Mouse (Mus musculus): ENCODE results near the gene Rnf149. TPM values are rescaled to one million over a fixed set of nuclear protein-coding genes. Genes with fewer than 3 reads are reported as not detected.

Gene Rnf149
- polyA plus RNA-seq, 1 experiment from 2014 or later, result 30.7 TPM

- H3K36me3 ChIP-seq, result no peaks in the 10 kb centered on the region
- 78% methylated on average over 7 of the region's 7 CpGs for WGBS
- H3K27ac ChIP-seq (replicated peaks), result no peak overlapping the region
- H3K4me3 ChIP-seq, result no peak overlapping the region
- H3K9ac ChIP-seq (replicated peaks), result no peak overlapping the region
- no peaks in the 10 kb centered on the region for H3K27me3 ChIP-seq
- no peaks in the 10 kb centered on the region for H3K9me3 ChIP-seq
- no peak overlapping the region for H3K4me2 ChIP-seq (replicated peaks)
- no peaks in the 10 kb centered on the region for H3K4me1 ChIP-seq
- ATAC-seq (ENCODE audit: low FRiP score, low read depth), result no peak
These were observed 51.4 kb downstream of the Rnf149 start for GRCm38 (mm10) chr1:39525763-39526162.

GRCm38 (mm10) chr1:39522519-39522918, 54.7 kb downstream of the Rnf149 start:
- no peak overlapping the region for H3K9ac ChIP-seq (replicated peaks)
- 34% methylated on average over 5 of the region's 5 CpGs for WGBS
- ATAC-seq (ENCODE audit: low FRiP score, low read depth), result no peak
- no peak overlapping the region for H3K4me2 ChIP-seq (replicated peaks)
- no peaks in the 10 kb centered on the region for H3K4me1 ChIP-seq
- no peaks in the 10 kb centered on the region for H3K27me3 ChIP-seq
- no peak overlapping the region for H3K4me3 ChIP-seq
- no peak overlapping the region for H3K27ac ChIP-seq (replicated peaks)
- H3K36me3 ChIP-seq, result no peaks in the 10 kb centered on the region
- no peaks in the 10 kb centered on the region for H3K9me3 ChIP-seq

DNA sequence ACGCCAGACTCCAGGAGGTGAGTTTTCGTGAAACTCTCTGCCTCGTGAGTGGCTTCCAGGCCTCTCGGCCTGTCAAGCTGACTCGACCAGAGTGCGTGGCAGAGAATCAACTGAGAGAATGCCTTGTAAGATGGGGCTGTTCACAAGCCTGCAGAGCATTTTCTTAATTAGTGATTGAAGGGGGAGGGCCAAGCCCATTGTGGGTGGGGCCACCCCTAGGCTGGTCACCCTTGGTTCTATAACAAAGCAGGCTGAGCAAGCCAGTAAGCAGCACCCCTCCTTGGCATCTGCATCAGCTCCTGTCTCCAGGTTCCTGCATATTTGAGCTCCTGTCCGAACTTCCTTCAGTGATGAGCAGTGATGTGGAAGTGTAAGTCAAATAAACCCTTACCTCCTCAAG, 55.9 kb downstream of the Rnf149 start:
- Histone ChIP-seq H3K4me2 (replicated peaks) (no peak overlapping the region), H3K9me3 (no peaks in the 10 kb centered on the region), H3K4me3 (no peak overlapping the region), H3K4me1 (no peaks in the 10 kb centered on the region), H3K27me3 (no peaks in the 10 kb centered on the region), H3K27ac (replicated peaks) (no peak overlapping the region), H3K36me3 (no peaks in the 10 kb centered on the region), H3K9ac (replicated peaks) (no peak overlapping the region)
- 91% methylated on average over 7 of the region's 7 CpGs for WGBS
- ATAC-seq (ENCODE audit: low FRiP score, low read depth), result no peak

- no peaks in the 10 kb centered on the region for H3K36me3 ChIP-seq
- no peak overlapping the region for H3K4me3 ChIP-seq
- no peaks in the 10 kb centered on the region for H3K27me3 ChIP-seq
- H3K27ac ChIP-seq (replicated peaks), result no peak overlapping the region
- H3K9ac ChIP-seq (replicated peaks), result no peak overlapping the region
- H3K9me3 ChIP-seq, result no peaks in the 10 kb centered on the region
- no peak overlapping the region for H3K4me2 ChIP-seq (replicated peaks)
- no peak for ATAC-seq (ENCODE audit: low FRiP score, low read depth)
- WGBS, result 85% methylated on average over 10 of the region's 10 CpGs
- no peaks in the 10 kb centered on the region for H3K4me1 ChIP-seq
These were observed 61.8 kb downstream of the Rnf149 start for GRCm38 (mm10) chr1:39515303-39515991.

DNA sequence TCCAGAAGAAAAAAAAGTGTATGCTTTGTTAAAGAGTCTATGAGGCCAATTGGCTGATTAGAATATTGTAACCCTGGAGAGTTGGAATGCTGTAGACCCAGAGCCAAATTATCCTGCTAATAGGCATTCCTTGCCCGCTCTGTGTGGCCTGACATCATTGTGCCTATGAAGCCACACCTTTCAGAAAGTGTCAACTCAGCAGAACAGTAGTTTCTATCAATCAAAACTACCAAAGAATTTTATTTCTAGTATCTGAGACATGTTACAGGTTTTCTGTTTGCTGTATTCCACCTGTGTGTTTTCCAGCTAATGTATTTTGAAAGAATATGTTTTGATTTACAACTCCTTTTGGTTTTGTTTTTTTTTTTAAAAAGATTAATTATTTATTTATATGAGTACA, 65.0 kb downstream of the Rnf149 start:
- H3K36me3 ChIP-seq, result no peaks in the 10 kb centered on the region
- no peak overlapping the region for H3K4me2 ChIP-seq (replicated peaks)
- no peaks in the 10 kb centered on the region for H3K4me1 ChIP-seq
- no peaks in the 10 kb centered on the region for H3K27me3 ChIP-seq
- H3K4me3 ChIP-seq, result no peak overlapping the region
- ATAC-seq (ENCODE audit: low FRiP score, low read depth), result no peak
- no peaks in the 10 kb centered on the region for H3K9me3 ChIP-seq
- H3K9ac ChIP-seq (replicated peaks), result no peak overlapping the region
- H3K27ac ChIP-seq (replicated peaks), result no peak overlapping the region
- 90% methylated on average over 1 of the region's 1 CpGs for WGBS

DNA sequence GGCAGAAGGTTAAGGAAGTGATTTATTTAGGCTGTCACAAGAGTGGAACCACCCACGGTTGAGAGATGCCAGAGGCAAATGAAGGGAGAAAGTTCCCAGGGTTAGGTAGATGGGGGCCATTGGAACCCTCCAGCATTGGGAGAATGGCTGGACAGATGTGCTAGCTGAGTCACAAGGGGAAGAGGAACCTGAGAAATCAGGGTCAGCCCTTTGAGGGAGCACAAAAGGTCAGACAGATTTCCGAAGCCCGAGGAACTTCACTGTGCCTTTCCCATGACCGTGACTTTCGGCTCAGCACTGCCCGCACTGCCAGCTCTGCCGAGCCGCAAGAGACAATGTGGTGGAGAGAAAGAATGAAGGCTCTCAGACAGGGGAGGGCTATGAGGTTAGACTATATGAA, 65.4 kb downstream of the Rnf149 start:
- no peak for ATAC-seq (ENCODE audit: low FRiP score, low read depth)
- Histone ChIP-seq H3K27ac (replicated peaks) (no peak overlapping the region), H3K4me1 (no peaks in the 10 kb centered on the region; the same call in 1 of the 2 replicates), H3K4me2 (replicated peaks) (no peak overlapping the region), H3K9me3 (no peaks in the 10 kb centered on the region), H3K4me3 (no peak overlapping the region), H3K27me3 (no peaks in the 10 kb centered on the region), H3K36me3 (no peaks in the 10 kb centered on the region), H3K9ac (replicated peaks) (no peak overlapping the region)
- 88% methylated on average over 8 of the region's 8 CpGs for WGBS

DNA sequence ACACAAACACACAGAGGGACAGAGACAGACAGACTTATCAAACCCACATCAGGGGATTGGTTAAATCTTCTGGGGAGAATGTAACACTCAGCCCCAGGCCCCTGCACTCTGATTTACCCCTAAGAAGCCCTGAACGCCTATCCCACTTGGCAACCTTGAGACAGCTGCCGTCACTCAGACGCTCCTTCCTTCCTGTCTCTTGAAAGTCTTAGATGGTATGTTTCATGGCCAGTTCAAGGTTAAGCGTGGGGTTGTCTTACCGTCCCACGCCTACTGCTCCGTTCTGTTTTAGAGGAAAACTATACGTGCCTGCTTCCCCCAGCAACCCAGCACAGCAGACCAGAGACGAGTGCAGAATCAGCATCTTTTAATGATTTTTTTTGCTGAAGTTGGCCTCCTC, 71.6 kb downstream of the Rnf149 start:
- Histone ChIP-seq H3K4me2 (replicated peaks) (no peak overlapping the region), H3K36me3 (no peaks in the 10 kb centered on the region), H3K9me3 (no peaks in the 10 kb centered on the region), H3K4me1 (no peaks in the 10 kb centered on the region; the same call in 1 of the 2 replicates), H3K4me3 (no peak overlapping the region), H3K27ac (replicated peaks) (no peak overlapping the region), H3K9ac (replicated peaks) (no peak overlapping the region), H3K27me3 (no peaks in the 10 kb centered on the region)
- no peak for ATAC-seq (ENCODE audit: low FRiP score, low read depth)
- 83% methylated on average over 9 of the region's 9 CpGs for WGBS

GRCm38 (mm10) chr1:39504261-39504660, 72.9 kb downstream of the Rnf149 start:
- no peak overlapping the region for H3K27ac ChIP-seq (replicated peaks)
- H3K27me3 ChIP-seq, result 0 out of 2 replicates have a peak, but pooled peaks cover 4% of the 10 kb centered on the region
- H3K36me3 ChIP-seq, result no peaks in the 10 kb centered on the region
- no peak overlapping the region for H3K4me3 ChIP-seq
- no peak overlapping the region for H3K9ac ChIP-seq (replicated peaks)
- no peak for ATAC-seq (ENCODE audit: low FRiP score, low read depth)
- WGBS, result 21% methylated on average over 1 of the region's 1 CpGs
- H3K4me1 ChIP-seq, result no peaks in the 10 kb centered on the region; the same call in 1 of the 2 replicates
- H3K4me2 ChIP-seq (replicated peaks), result no peak overlapping the region
- H3K9me3 ChIP-seq, result no peaks in the 10 kb centered on the region

GRCm38 (mm10) chr1:39502817-39503633, 74.2 kb downstream of the Rnf149 start:
- 86% methylated on average over 17 of the region's 17 CpGs for WGBS
- Histone ChIP-seq H3K4me2 (replicated peaks) (no peak overlapping the region), H3K9me3 (no peaks in the 10 kb centered on the region), H3K36me3 (no peaks in the 10 kb centered on the region), H3K27ac (replicated peaks) (no peak overlapping the region), H3K4me1 (no peaks in the 10 kb centered on the region; the same call in 1 of the 2 replicates), H3K27me3 (0 out of 2 replicates have a peak, but pooled peaks cover 4% of the 10 kb centered on the region), H3K4me3 (no peak overlapping the region), H3K9ac (replicated peaks) (no peak overlapping the region)
- no peak for ATAC-seq (ENCODE audit: low FRiP score, low read depth)

Other genes starting within 250 kb of the Rnf149 start
- gene Rpl31, start 209.6 kb downstream of the Rnf149 start, polyA plus RNA-seq (2016; fragmentation: Nextera tagmentation; extraction: Ambion mirVana), result 371 and 423 TPM in 2 replicates
- gene Tbc1d8, start 98.7 kb downstream of the Rnf149 start, polyA plus RNA-seq (2016; fragmentation: Nextera tagmentation; extraction: Ambion mirVana), result 7.8 and 8.4 TPM in 2 replicates
- gene Cnot11, start 42.4 kb downstream of the Rnf149 start, polyA plus RNA-seq (2016; fragmentation: Nextera tagmentation; extraction: Ambion mirVana), result 24.7 and 28.0 TPM in 2 replicates
- 1.9 and 2.1 TPM in 2 replicates for gene Creg2, start 74.1 kb upstream of the Rnf149 start, polyA plus RNA-seq (2016; fragmentation: Nextera tagmentation; extraction: Ambion mirVana)
- 0.42 TPM in 1 of 2 replicates, not detected in the other for gene Rfx8, start 143.6 kb upstream of the Rnf149 start, polyA plus RNA-seq (2016; fragmentation: Nextera tagmentation; extraction: Ambion mirVana)
- gene Gm3646, start 227.9 kb upstream of the Rnf149 start, polyA plus RNA-seq (2016; fragmentation: Nextera tagmentation; extraction: Ambion mirVana), result not detected in 2 replicates

All from midbrain, embryonic 12.5 days (tissue).